Mouse (Mus musculus) bone marrow macrophage, adult 2 months (primary cell): Measurements from ENCODE around the gene Rasa1.

Experiments
- CTCF ChIP-seq: IDR thresholded peaks from 2 replicates; pipeline ENCODE4 v1.5.1; 2012; ENCODE audit warnings: low read depth, mild to moderate bottlenecking, low read length, moderate library complexity
- POLR2A ChIP-seq: IDR thresholded peaks from 2 replicates; pipeline ENCODE4 v1.6.1; 2012; ENCODE audit warnings: mild to moderate bottlenecking, low read depth, low read length, borderline replicate concordance

DNA sequence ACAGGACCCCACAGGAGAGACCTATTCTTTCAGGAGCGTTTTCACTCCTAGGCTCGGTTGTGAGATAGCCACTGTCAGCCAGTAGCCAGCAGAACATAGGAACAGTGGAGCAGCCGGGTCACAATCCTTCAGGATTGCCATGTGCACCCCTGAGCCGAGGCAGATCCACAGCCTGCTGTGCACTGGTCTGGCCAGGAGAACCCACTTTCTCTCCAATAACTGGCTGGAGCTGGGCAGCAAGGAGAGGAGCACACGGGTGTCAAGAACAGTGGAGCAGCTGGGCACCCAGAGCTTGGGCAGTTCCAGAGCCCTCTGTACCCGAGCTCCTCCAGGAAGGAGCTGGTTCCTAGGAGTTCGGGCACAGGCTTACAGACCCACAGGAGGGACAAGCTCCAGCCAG lies 50.2 kb downstream of the Rasa1 start:
- TF ChIP-seq POLR2A (no peak), CTCF (no peak)
